Mouse (Mus musculus) MEL (cell line): ENCODE results near the gene Serp2. TPM values are rescaled to one million over a fixed set of nuclear protein-coding genes. Genes with fewer than 3 reads are reported as not detected.

Experiments
- DNase-seq: peaks from one replicate; pipeline ENCODE4 v3.0.0; 2011; ENCODE audit warnings: low read depth, low spot score
- H3K27ac ChIP-seq: 2 replicates; pipeline ENCODE4 v1.5.1; 2012; ENCODE audit warnings: low read depth, mild to moderate bottlenecking, control low read depth, low read length, moderate library complexity; ENCODE audit not compliant: control insufficient read depth
- H3K27me3 ChIP-seq, 2 experiments: fragments of 150-350 bp in 1 of 2; sonication (generic) in 1 of 2; 2 replicates each; pipeline ENCODE4 v1.6.1; 2012; ENCODE audit warnings: low read length in 2 of 2, mild to moderate bottlenecking in 2 of 2, improper control_type of control experiment in 1 of 2, moderate library complexity in 1 of 2; ENCODE audit not compliant: insufficient read depth in 2 of 2, control insufficient read depth in 1 of 2
- H3K36me3 ChIP-seq, 2 experiments: 2 replicates each; pipeline ENCODE4 v1.6.1; 2012 to 2014; ENCODE audit warnings: low read length in 2 of 2, improper control_type of control experiment in 1 of 2, inconsistent platforms in 1 of 2, mild to moderate bottlenecking in 1 of 2; ENCODE audit not compliant: insufficient read depth in 2 of 2, control insufficient read depth in 1 of 2
- H3K4me1 ChIP-seq, 2 experiments: fragments of 150-350 bp in 1 of 2; sonication (generic) in 1 of 2; 2 replicates each; pipeline ENCODE4 v1.6.1; 2012; ENCODE audit warnings: low read length in 2 of 2, improper control_type of control experiment in 1 of 2, mild to moderate bottlenecking in 1 of 2; ENCODE audit not compliant: insufficient read depth in 2 of 2, control insufficient read depth in 1 of 2
- H3K4me3 ChIP-seq, 2 experiments: fragments of 150-350 bp in 1 of 2; sonication (generic) in 1 of 2; 2 replicates each; pipeline ENCODE4 v1.5.1; 2012; ENCODE audit warnings: low read depth in 2 of 2, low read length in 2 of 2, mild to moderate bottlenecking in 2 of 2, moderate library complexity in 2 of 2, control low read depth in 1 of 2, improper control_type of control experiment in 1 of 2; ENCODE audit not compliant: control insufficient read depth in 1 of 2, insufficient read depth in 1 of 2
- H3K79me2 ChIP-seq: 2 replicates; pipeline ENCODE4 v1.6.1; 2012; ENCODE audit warnings: mild to moderate bottlenecking, low read length, moderate library complexity; ENCODE audit not compliant: control insufficient read depth, poor library complexity, insufficient read depth
- H3K9ac ChIP-seq: 2 replicates; pipeline ENCODE4 v1.6.1; 2012; ENCODE audit warnings: low read depth, mild to moderate bottlenecking, control low read depth, low read length, moderate library complexity; ENCODE audit not compliant: control insufficient read depth, poor library complexity, severe bottlenecking
- H3K9me3 ChIP-seq: fragments of 150-350 bp; sonication (generic); replicated peaks from 2 replicates; pipeline ENCODE4 v1.6.1; 2012; ENCODE audit warnings: mild to moderate bottlenecking, low read length, improper control_type of control experiment, moderate library complexity; ENCODE audit not compliant: insufficient read depth
- CHD2 ChIP-seq: IDR thresholded peaks from 2 replicates; pipeline ENCODE4 v1.6.1; 2011; ENCODE audit warnings: low read length, improper control_type of control experiment
- ELF1 ChIP-seq: IDR thresholded peaks from 2 replicates; pipeline ENCODE4 v1.6.1; 2014; ENCODE audit warnings: low read depth, mild to moderate bottlenecking, inconsistent platforms, low read length, improper control_type of control experiment, moderate library complexity
- EP300 ChIP-seq, 2 experiments: IDR thresholded peaks; 2 replicates each; pipeline ENCODE4 v1.6.1; 2011; ENCODE audit warnings: improper control_type of control experiment in 2 of 2, low read length in 2 of 2, low read depth in 1 of 2, mild to moderate bottlenecking in 1 of 2
- ETS1 ChIP-seq: IDR thresholded peaks from 2 replicates; pipeline ENCODE4 v1.6.1; 2012; ENCODE audit warnings: low read depth, mild to moderate bottlenecking, inconsistent platforms, low read length, improper control_type of control experiment, moderate library complexity
- GATA1 ChIP-seq: IDR thresholded peaks from 2 replicates; pipeline ENCODE4 v1.6.1; 2011; ENCODE audit warnings: low read depth, low read length, improper control_type of control experiment
- HCFC1 ChIP-seq: IDR thresholded peaks from 2 replicates; pipeline ENCODE4 v1.6.1; 2012; ENCODE audit warnings: low read depth, mild to moderate bottlenecking, inconsistent platforms, low read length, improper control_type of control experiment, moderate library complexity
- KAT2A ChIP-seq: conservative IDR thresholded peaks from 2 replicates; pipeline ENCODE4 v1.6.1; 2012; ENCODE audit warnings: low read depth, low read length, improper control_type of control experiment, inconsistent platforms
- MAFK ChIP-seq: IDR thresholded peaks from 2 replicates; pipeline ENCODE4 v1.6.1; 2011; ENCODE audit warnings: low read depth, mild to moderate bottlenecking, low read length, improper control_type of control experiment, borderline replicate concordance
- MAZ ChIP-seq: IDR thresholded peaks from 2 replicates; pipeline ENCODE4 v1.6.1; 2012; ENCODE audit warnings: low read depth, mild to moderate bottlenecking, inconsistent platforms, low read length, improper control_type of control experiment
- MEF2A ChIP-seq: IDR thresholded peaks from 2 replicates; pipeline ENCODE4 v1.6.1; 2014; ENCODE audit warnings: low read depth, mild to moderate bottlenecking, inconsistent platforms, low read length, improper control_type of control experiment; ENCODE audit not compliant: poor library complexity, insufficient replicate concordance, severe bottlenecking; ENCODE audit errors: extremely low read depth
- MYB ChIP-seq: IDR thresholded peaks from 2 replicates; pipeline ENCODE4 v1.6.1; 2011; ENCODE audit warnings: mild to moderate bottlenecking, low read depth, low read length, improper control_type of control experiment
- POLR2AphosphoS2 ChIP-seq: IDR thresholded peaks from 2 replicates; pipeline ENCODE4 v1.6.1; 2011; ENCODE audit warnings: low read length, improper control_type of control experiment
- RAD21 ChIP-seq: IDR thresholded peaks from 2 replicates; pipeline ENCODE4 v1.6.1; 2011; ENCODE audit warnings: mild to moderate bottlenecking, low read depth, low read length, improper control_type of control experiment
- RCOR1 ChIP-seq: IDR thresholded peaks from 2 replicates; pipeline ENCODE4 v1.6.1; 2012; ENCODE audit warnings: low read depth, mild to moderate bottlenecking, inconsistent platforms, low read length, improper control_type of control experiment
- SMC3 ChIP-seq: IDR thresholded peaks from 2 replicates; pipeline ENCODE4 v1.6.1; 2011; ENCODE audit warnings: low read depth, low read length, improper control_type of control experiment
- TAL1 ChIP-seq: IDR thresholded peaks from 2 replicates; pipeline ENCODE4 v1.6.1; 2012; ENCODE audit warnings: mild to moderate bottlenecking, inconsistent platforms, low read length, moderate library complexity, mixed read lengths
- TCF12 ChIP-seq: IDR thresholded peaks from 2 replicates; pipeline ENCODE4 v1.6.1; 2014; ENCODE audit warnings: low read depth, mild to moderate bottlenecking, inconsistent platforms, low read length, improper control_type of control experiment, moderate library complexity
- USF1 ChIP-seq: IDR thresholded peaks from 2 replicates; pipeline ENCODE4 v1.6.1; 2014; ENCODE audit warnings: low read depth, mild to moderate bottlenecking, inconsistent platforms, low read length, improper control_type of control experiment, moderate library complexity
- ZMIZ1 ChIP-seq: IDR thresholded peaks from 2 replicates; pipeline ENCODE4 v1.6.1; 2012; ENCODE audit warnings: low read depth, mild to moderate bottlenecking, inconsistent platforms, low read length, improper control_type of control experiment, moderate library complexity
- polyA plus RNA-seq, 2 experiments: library from polyadenylated mRNA; stranded (reverse) in 1 of 2; unstranded in 1 of 2; fragments of >175 nt in 1 of 2; fragments of >200 nt in 1 of 2; gene quantifications; 2 replicates each; pipeline versions ENCODE4 v1.2.1 to v1.2.4; 2012; ENCODE audit warnings: low replicate concordance in 2 of 2, low read depth in 1 of 2; ENCODE audit not compliant: insufficient read length in 2 of 2, insufficient read depth in 1 of 2, missing spikeins in 1 of 2
- total RNA-seq: library from RNA; depleted of rRNA; stranded (reverse); fragments of 300-350 nt; gene quantifications from 2 replicates; pipeline ENCODE4 v1.2.3, GENCODE M21; 2012

The Serp2 gene
- total and polyA plus RNA-seq, 3 experiments: 0.42 to 0.56 TPM; not detected in 1

GRCm38 (mm10) chr14:76535096-76535495 is 21.6 kb downstream of the Serp2 start:
- Histone ChIP-seq H3K79me2 (no peaks in the 10 kb centered on the region; the same call in 1 of the 2 replicates), H3K36me3 (peaks cover 0 to 20% of the 10 kb centered on the region in 2 experiments; a peak in 2 of 4 replicates), H3K4me1 (peaks cover 11 to 29% of the 10 kb centered on the region in 2 experiments), H3K9ac (no peak overlapping the region), H3K27ac (no peak overlapping the region), H3K27me3 (no peaks in the 10 kb centered on the region), H3K4me3 (no peak overlapping the region), H3K9me3 (no peaks in the 10 kb centered on the region)
- TF ChIP-seq MEF2A (no peak), SMC3 (no peak), CHD2 (no peak), HCFC1 (no peak), MAFK (no peak), ZMIZ1 (no peak), KAT2A (no peak)
- no peak for DNase-seq

- peak overlapping the region; percentile 66 for H3K9ac ChIP-seq
- H3K4me3 ChIP-seq: peak overlapping the region; percentile 60 to 77
- no peaks in the 10 kb centered on the region for H3K9me3 ChIP-seq
- H3K27me3 ChIP-seq: no peaks in the 10 kb centered on the region
- H3K79me2 ChIP-seq: no peaks in the 10 kb centered on the region; the same call in 1 of the 2 replicates
- peak; percentile 84 for DNase-seq
- peaks cover 0 to 20% of the 10 kb centered on the region in 2 experiments; a peak in 2 of 4 replicates for H3K36me3 ChIP-seq
- peak overlapping the region; percentile 99 for H3K27ac ChIP-seq
- TF ChIP-seq RAD21 (no peak), RCOR1 (0 out of 2 replicates have a peak, but pooled peaks have one; percentile 7), GATA1 (no peak), TAL1 (peak; percentile 53), ELF1 (0 out of 2 replicates have a peak, but pooled peaks have one; percentile 11), EP300 (IDR thresholded peaks at IDR 0.05; ENCODE audit: low read depth in 1 of 2, low read length in 2 of 2) (peak in 1 of 2 experiments; percentile 78; a peak in 2 of 4 replicates), SMC3 (0 out of 2 replicates have a peak, but pooled peaks have one; percentile 7), USF1 (no peak), MAZ (0 out of 2 replicates have a peak, but pooled peaks have one; percentile 9), TCF12 (peak; percentile 70), POLR2AphosphoS2 (peak; percentile 9; the same call in 1 of the 2 replicates), MYB (peak; percentile 50; the same call in 1 of the 2 replicates), ETS1 (peak; percentile 53)
- peaks cover 11 to 29% of the 10 kb centered on the region in 2 experiments for H3K4me1 ChIP-seq
Observed at GRCm38 (mm10) chr14:76533170-76533815, 23.4 kb downstream of the Serp2 start.
